In genomic region chr15:97743210-97743609, GRCm38 (mm10) we compare ENCODE assay signal across 32 mouse cellular contexts. TPM values are rescaled to one million over a fixed set of nuclear protein-coding genes. Genes with fewer than 3 reads are reported as not detected.
DNase-seq lines count a peak whose midpoint lies in the region; ATAC-seq lines count a peak whose summit lies in the region.
"Had no signal": no experiment of that assay in that cellular context is flagged by ENCODE, and none has a peak within 500 bp of the region (broad histone marks: within the 10 kb centered on the region; RNA-seq: fewer than 3 reads in every experiment).

No protein-coding gene starts in this region.

- 0 out of 2 replicates have a peak overlapping the region, but pooled peaks have one; percentile 1 for H3K9ac ChIP-seq in heart, embryonic 12.5 days
- no peak overlapping the region for H3K9ac ChIP-seq in kidney, embryonic 15.5 days
- H3K9ac ChIP-seq: hindbrain, embryonic 15.5 days; limb, embryonic 13.5 days; liver, embryonic 13.5 days; neural tube, embryonic 12.5 days had no signal

- H3K36me3 ChIP-seq in heart, embryonic 12.5 days, result peaks cover 21% of the 10 kb centered on the region
- peaks cover 35% of the 10 kb centered on the region for H3K36me3 ChIP-seq in kidney, embryonic 15.5 days
- H3K36me3 ChIP-seq: hindbrain, embryonic 15.5 days; limb, embryonic 13.5 days; liver, embryonic 13.5 days; midbrain, embryonic 12.5 days; neural tube, embryonic 12.5 days had no signal

- intact Hi-C loops in heart, postnatal 14 days (cut with DNase I), result no loop called here

- peaks cover 64% of the 10 kb centered on the region for H3K4me1 ChIP-seq in heart, embryonic 12.5 days (replicated peaks)
- H3K4me1 ChIP-seq in kidney, embryonic 15.5 days, result peaks cover 6% of the 10 kb centered on the region; the same call in 1 of the 2 replicates

- no peak overlapping the region for H3K4me2 ChIP-seq in heart, embryonic 12.5 days
- H3K4me2 ChIP-seq in kidney, embryonic 15.5 days, result no peak overlapping the region
- H3K4me2 ChIP-seq: hindbrain, embryonic 15.5 days; limb, embryonic 13.5 days; liver, embryonic 13.5 days; midbrain, embryonic 12.5 days; neural tube, embryonic 12.5 days had no signal

- H3K9me3 ChIP-seq in heart, embryonic 12.5 days (replicated peaks), result peaks cover 2% of the 10 kb centered on the region; the same call in 1 of the 2 replicates
- H3K9me3 ChIP-seq in kidney, embryonic 15.5 days (replicated peaks), result no peaks in the 10 kb centered on the region
- H3K9me3 ChIP-seq: hindbrain, embryonic 15.5 days; limb, embryonic 13.5 days; liver, embryonic 13.5 days; megakaryocyte, embryonic 14.5 days; midbrain, embryonic 12.5 days; neural tube, embryonic 12.5 days had no signal

- ATAC-seq in heart, embryonic 12.5 days (ENCODE audit: insufficient number of reproducible peaks, low FRiP score), result no peak
- ATAC-seq in kidney, embryonic 15.5 days (replicated peaks; ENCODE audit: low FRiP score), result no peak
- ATAC-seq: CD4-positive, CD25-positive, alpha-beta regulatory T cell, adult 4 months; forebrain, embryonic 16.5 days; lung, postnatal 0 days had no signal

- WGBS in heart, embryonic 12.5 days, result 74% methylated on average over 5 of the region's 5 CpGs
- 82% methylated on average over 5 of the region's 5 CpGs for WGBS in kidney, embryonic 15.5 days

- no peak for DNase-seq in heart, postnatal 14 days
- peak; percentile 62 for DNase-seq in kidney, adult 9 months
- DNase-seq in thymus, postnatal 0 days (ENCODE audit: low spot score), result peak; percentile 13
- DNase-seq in thymus, postnatal 4 days, result no peak
- DNase-seq in thymus, postnatal 25 days, result peak; percentile 36
- DNase-seq in liver, result no peak
- DNase-seq: adrenal gland, postnatal 25 days; cerebellum, adult 2 months; cerebellum, postnatal 14 days; gastrocnemius, postnatal 10 days; liver, embryonic 13.5 days; lung, adult 18-20 months; lung, postnatal 4 days; right cerebral cortex, adult 18-20 months; right cerebral cortex, postnatal 4 days had no signal

- no peaks in the 10 kb centered on the region for H3K27me3 ChIP-seq in heart, embryonic 12.5 days (replicated peaks)
- H3K27me3 ChIP-seq in kidney, embryonic 15.5 days, result no peaks in the 10 kb centered on the region
- H3K27me3 ChIP-seq: hindbrain, embryonic 15.5 days; limb, embryonic 13.5 days; liver, embryonic 13.5 days; neural tube, embryonic 12.5 days had no signal

- no peak overlapping the region for H3K27ac ChIP-seq in heart, embryonic 12.5 days (ENCODE audit: poor library complexity, severe bottlenecking)
- H3K27ac ChIP-seq in kidney, embryonic 15.5 days, result no peak overlapping the region
- H3K27ac ChIP-seq: hindbrain, embryonic 15.5 days; kidney, postnatal 0 days; layer of hippocampus, adult 2 months; left cerebral cortex, adult 2 months; limb, embryonic 13.5 days; liver, embryonic 13.5 days; midbrain, embryonic 12.5 days; neural tube, embryonic 12.5 days had no signal

- H3K4me3 ChIP-seq in heart, embryonic 12.5 days, result no peak overlapping the region
- H3K4me3 ChIP-seq in kidney, embryonic 15.5 days (replicated peaks), result no peak overlapping the region
- H3K4me3 ChIP-seq: erythroblast, embryonic 14.5 days; hindbrain, embryonic 15.5 days; layer of hippocampus, adult 2 months; left cerebral cortex, adult 2 months; limb, embryonic 13.5 days; liver, embryonic 13.5 days; megakaryocyte, embryonic 14.5 days; midbrain, embryonic 12.5 days; myocyte; neural tube, embryonic 12.5 days had no signal

RNA-seq across cellular contexts. Expression of gene Endou, which starts 12.1 kb away (rescaled TPM):
- 0.14 and 0.15 TPM in 2 replicates for polyA plus RNA-seq in heart, embryonic 12.5 days (2016; fragmentation: Nextera tagmentation; extraction: Ambion mirVana)
- 1 to 10 TPM; 1.8 to 4.9 TPM for total RNA-seq in heart, postnatal 14 days (2021)
- polyA plus RNA-seq in kidney, embryonic 15.5 days (2015; fragmentation: Nextera tagmentation; extraction: Ambion mirVana), result 0.36 and 0.85 TPM in 2 replicates
- polyA plus RNA-seq in thymus, postnatal 0 days (2015; fragmentation: Nextera tagmentation; extraction: Ambion mirVana), result 159 and 186 TPM in 2 replicates
- polyA plus RNA-seq: erythroblast, embryonic 14.5 days; forebrain, embryonic 11.5 days; intestine, embryonic 14.5 days; liver, embryonic 13.5 days had no signal

RNA-seq across cellular contexts. Expression of gene Rapgef3, which starts 24.6 kb away (rescaled TPM):
- 22.0 and 22.9 TPM in 2 replicates for polyA plus RNA-seq in heart, embryonic 12.5 days (2016; fragmentation: Nextera tagmentation; extraction: Ambion mirVana)
- total RNA-seq in heart, postnatal 14 days (2021), result 10 to 100 TPM; 32.7 to 34.3 TPM
- 23.0 and 29.7 TPM in 2 replicates for polyA plus RNA-seq in kidney, embryonic 15.5 days (2015; fragmentation: Nextera tagmentation; extraction: Ambion mirVana)
- polyA plus RNA-seq in thymus, postnatal 0 days (2015; fragmentation: Nextera tagmentation; extraction: Ambion mirVana), result 61.7 and 72.6 TPM in 2 replicates
- polyA plus RNA-seq: erythroblast, embryonic 14.5 days had no signal

RNA-seq across cellular contexts. Expression of gene Slc48a1, which starts 35.1 kb away (rescaled TPM):
- 52.9 and 55.0 TPM in 2 replicates for polyA plus RNA-seq in heart, embryonic 12.5 days (2016; fragmentation: Nextera tagmentation; extraction: Ambion mirVana)
- total RNA-seq in heart, postnatal 14 days (2021), result 10 to 100 TPM; 78.3 to 78.9 TPM
- 57.5 and 58.8 TPM in 2 replicates for polyA plus RNA-seq in kidney, embryonic 15.5 days (2015; fragmentation: Nextera tagmentation; extraction: Ambion mirVana)
- 44.5 and 48.3 TPM in 2 replicates for polyA plus RNA-seq in thymus, postnatal 0 days (2015; fragmentation: Nextera tagmentation; extraction: Ambion mirVana)

RNA-seq across cellular contexts. Expression of gene Rpap3, which starts 37.6 kb away (rescaled TPM):
- polyA plus RNA-seq in heart, embryonic 12.5 days (2016; fragmentation: Nextera tagmentation; extraction: Ambion mirVana), result 21.5 and 23.7 TPM in 2 replicates
- 10 to 100 TPM; 11.5 to 12.4 TPM for total RNA-seq in heart, postnatal 14 days (2021)
- 29.5 and 33.8 TPM in 2 replicates for polyA plus RNA-seq in kidney, embryonic 15.5 days (2015; fragmentation: Nextera tagmentation; extraction: Ambion mirVana)
- 31.1 and 31.7 TPM in 2 replicates for polyA plus RNA-seq in thymus, postnatal 0 days (2015; fragmentation: Nextera tagmentation; extraction: Ambion mirVana)

Comparison
In these comparisons a context has a peak if more than half of its experiments do, and no peak if none do; other contexts are left out.
1. DNase-seq: peak in kidney, adult 9 months (single experiment), thymus, postnatal 0 days (single experiment) and thymus, postnatal 25 days (single experiment); none in heart, postnatal 14 days (0 of 2), thymus, postnatal 4 days (single experiment) and liver (single experiment).
2. RNA of gene Endou, which starts 12.1 kb away (polyA plus RNA-seq): 159 to 186 TPM in thymus, postnatal 0 days; 0.36 to 0.85 TPM in kidney, embryonic 15.5 days and 0.14 to 0.15 TPM in heart, embryonic 12.5 days; every median in the first group is over 10 times any median in the second.